Mouse (Mus musculus) urinary bladder, adult 2 months (tissue): ENCODE data around the gene Slit3. TPM values are rescaled to one million over a fixed set of nuclear protein-coding genes. Genes with fewer than 3 reads are reported as not detected.

Experiments
- DNase-seq: peaks from one replicate; pipeline ENCODE4 v3.0.0; 2022; ENCODE audit warnings: low spot score
- polyA plus RNA-seq: library from polyadenylated mRNA; depleted of rRNA; stranded (reverse); fragments of >200 nt; gene quantifications from 2 replicates; pipeline ENCODE4 v1.2.3, GENCODE M21; 2012

The Slit3 gene
- polyA plus RNA-seq, 1 experiment = 36.3 TPM

DNA sequence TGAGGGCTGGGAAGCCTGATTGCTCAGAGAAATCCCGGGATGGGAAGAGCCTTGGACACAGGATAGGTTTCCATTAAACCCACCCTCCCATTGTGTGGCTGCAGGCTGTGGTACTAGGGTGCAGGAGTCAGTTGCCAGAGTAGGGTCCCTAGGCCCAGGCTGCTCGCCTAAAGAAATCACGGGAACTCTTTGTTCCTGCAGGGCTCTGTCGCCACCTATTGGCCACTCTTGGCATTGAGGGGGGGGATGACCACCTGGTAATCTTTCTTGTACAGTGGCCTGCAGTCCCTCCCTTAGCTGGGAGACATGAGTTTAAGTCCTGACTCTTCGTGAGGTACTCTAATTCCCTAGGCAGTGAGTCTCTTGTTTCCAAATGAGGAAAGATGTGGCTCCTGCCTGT, 572.1 kb downstream of the Slit3 start:
- DNase-seq = peak; percentile 39

DNA sequence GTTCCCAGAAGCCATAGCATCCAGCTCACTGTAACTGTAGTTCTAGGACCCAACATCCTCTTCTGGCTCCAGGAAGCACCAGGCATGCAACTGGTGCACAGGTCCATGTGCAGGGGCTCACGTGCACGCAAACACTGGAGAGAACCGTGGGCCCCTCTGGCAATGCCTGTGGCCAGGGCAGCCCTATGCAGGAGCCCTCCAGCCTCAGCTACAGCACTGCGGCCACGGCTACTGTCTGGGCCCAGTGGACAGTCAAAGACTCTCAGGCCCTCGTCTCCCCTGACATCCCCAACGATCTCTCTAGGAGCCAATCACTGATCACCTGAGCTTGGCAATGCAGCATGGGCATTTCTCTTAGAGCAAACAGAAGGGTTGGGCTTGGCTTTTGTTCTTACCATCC, 572.6 kb downstream of the Slit3 start:
- no peak for DNase-seq

DNA sequence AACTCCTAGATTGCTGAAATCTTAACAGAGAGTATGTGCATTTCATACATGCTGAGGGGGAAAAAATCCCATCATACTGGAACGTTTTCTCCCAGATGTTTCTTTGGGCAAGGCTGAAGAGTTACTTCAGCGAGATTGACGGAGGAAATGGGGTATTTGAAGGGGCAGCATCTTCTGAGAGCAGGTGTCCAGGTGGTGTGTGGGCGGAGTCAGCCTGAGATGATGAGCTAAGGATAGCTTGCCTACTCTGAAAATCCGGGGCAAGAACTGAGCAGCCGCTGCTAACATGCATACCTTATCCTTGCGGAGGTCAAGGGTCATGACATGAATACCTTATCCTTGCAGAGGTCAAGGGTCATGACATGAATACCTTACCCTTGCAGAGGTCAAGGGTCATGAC, 576.5 kb downstream of the Slit3 start:
- DNase-seq = no peak

DNA sequence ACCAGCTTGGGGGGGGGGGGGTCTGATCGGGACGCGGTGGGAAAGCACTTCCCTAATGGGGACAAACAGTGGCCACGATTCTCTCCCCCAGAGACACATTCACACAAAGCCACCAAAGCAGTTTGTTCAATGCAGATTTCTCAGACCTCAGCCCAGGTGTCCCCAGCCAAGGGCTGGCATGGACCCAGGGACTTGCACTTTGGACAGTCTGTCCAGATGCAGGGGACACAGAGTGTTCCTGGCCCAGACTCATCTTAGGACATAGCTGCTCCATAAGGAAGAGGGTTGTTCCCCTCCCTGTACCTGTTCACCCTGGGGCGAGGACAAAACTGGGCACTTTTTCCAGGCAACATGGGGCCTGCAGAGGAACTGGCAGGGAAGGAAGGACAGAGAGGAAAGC, 577.9 kb downstream of the Slit3 start:
- DNase-seq = no peak

DNA sequence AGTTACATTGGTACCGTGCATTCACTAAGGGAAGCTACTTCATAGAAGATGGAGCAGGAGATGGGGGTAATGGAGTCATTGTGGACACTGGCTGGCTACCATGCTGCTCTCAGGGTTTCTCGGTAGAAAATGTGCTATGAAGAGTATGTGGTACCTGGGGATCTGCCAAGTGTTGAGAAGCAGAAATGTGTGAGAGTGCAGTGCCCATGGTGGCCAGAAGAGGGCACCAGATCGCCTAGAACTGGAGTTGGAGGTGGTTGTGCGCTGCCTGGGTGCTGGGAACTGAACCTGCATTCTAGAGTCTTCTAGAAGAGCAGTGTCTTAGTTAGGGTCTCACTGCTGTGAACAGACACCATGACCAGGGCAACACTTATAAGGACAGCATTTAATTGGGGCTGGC, 582.4 kb downstream of the Slit3 start:
- no peak for DNase-seq

DNA sequence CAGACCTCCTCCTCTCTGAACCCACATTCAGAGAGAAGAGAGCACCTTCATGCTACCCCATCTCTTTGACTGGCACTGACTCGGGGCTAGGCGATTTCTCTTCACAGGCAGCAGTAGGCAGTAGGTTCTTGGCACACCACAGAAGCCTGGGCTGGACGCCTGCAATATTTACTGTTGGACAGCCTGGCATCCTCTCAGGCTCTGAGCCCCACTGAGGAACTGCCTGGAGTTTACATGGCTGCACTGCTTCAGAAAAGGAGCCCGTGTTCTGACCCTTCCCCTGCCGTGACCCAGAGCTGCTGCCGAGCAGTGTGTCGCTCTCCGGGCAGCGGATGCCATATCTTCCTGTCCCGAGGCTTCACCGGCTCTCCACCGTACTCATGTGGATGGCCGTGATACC, 583.4 kb downstream of the Slit3 start:
- DNase-seq = no peak

DNA sequence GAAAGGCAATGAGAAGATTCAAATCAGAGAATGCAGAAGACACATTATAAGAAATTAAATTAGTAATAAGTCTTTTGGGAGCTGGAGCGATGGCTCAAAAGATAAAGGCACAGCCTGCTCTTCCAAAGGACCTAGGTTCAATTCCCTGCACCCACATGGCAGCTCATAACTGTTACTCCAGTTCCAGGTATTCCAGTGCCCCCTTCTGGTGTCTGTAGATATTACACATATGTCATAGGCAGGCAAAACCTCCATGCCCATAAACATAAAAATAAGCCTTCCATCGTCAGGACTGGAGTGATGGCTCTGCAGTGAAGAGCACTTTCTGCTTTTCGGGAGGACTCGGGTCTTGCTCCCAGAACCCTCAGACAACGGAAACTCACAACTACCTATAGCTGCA, 583.9 kb downstream of the Slit3 start:
- DNase-seq = no peak

DNA sequence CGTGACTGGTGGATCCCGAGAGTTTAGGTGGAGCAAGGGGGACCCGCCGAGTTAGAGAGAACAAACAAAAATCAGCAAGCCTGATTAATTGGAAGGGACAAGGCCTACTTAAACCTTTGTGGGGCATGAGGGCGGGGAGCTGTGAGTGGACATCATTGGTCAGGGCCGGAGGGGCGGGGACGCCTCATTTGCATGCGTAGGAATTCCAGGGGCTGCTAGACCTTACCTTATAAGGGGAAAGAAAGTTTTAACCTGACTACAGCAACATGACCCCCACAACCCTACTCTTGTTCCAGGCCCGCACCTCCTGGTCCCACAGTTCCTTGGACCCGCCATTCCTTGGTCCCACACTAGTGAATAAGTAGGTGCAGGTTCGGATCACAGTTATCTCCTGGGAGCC, 586.4 kb downstream of the Slit3 start:
- no peak for DNase-seq

DNA sequence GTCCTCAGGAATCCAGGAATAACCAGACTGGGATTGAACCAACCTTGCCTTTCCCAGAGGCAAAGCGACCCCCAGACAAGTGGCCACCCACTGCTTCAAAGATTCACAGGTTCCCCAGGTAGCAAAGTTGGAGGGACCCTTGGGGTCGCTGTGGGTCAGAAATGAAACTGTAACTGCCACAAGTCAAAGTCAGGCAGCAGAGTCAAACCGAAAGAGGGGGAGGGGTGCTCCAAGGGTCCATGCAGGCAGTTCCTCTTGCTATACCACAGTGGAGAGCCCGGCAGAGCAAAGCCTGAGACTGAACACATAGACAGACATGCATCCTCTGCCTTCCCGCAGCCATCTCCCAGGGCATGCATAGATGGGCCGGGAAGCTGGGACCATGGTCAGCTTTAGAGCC, 590.3 kb downstream of the Slit3 start:
- no peak for DNase-seq

DNA sequence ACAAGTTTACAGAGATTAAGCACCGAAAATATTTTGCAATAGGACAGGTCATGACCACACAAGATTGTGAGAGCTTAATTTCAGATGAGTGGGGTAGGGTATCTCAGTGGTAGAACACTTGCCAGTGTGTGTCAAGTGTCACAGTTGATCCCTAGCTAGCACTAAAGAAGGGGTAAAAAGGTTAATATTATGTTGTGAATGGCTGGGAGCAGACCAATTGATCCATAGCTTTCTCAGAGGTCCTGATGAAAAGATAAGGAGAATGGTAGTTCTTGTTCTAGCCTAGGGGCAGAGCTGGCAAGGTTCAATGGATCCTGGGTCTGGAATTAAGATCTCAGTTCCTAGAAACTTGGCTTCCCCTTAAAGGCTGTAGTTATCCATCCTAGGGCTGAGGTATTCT, 597.9 kb downstream of the Slit3 start:
- DNase-seq = no peak

DNA sequence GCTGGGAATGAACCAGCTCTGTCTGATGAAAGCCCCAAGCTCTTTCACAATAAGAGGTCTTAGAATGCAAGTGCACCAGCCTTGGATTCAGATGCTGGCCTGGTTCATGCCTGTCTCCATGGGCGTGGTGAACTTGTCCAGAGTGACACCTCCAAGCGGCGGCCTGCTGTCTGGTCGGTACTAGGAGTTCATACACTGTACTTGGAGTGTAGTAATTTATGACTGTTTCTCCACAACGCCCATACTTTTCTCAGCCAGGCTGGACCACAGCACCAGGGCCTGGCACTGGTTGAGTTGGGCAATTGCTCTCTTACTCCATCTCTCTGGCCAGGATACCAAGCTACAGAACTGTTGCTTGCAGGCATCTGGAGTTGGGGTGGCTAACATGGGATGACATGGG, 602.9 kb downstream of the Slit3 start:
- DNase-seq = no peak

DNA sequence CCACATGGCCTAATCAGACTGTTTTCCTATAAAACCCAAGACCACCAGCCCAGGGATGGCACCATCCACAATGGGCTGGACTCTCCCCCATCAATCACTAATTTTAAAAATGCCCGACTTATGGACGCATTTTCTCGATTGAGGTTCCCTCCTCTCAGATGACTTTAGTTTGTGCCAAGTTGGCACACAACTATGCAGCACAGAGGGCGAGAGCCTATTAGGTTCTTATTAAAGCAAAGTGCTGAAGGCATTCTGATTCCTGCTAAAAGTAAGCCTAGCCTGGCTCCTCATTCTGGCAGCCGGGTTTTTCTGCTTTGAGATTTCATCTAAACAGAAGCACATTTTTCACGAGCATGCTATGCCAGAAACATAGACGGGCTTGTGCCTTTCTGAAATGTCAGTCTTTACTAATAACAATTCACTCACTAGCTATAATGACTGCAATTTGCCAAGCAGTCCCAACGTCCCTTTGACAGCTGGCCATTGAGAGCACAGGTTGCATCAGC, 605.4 kb downstream of the Slit3 start:
- no peak for DNase-seq

DNA sequence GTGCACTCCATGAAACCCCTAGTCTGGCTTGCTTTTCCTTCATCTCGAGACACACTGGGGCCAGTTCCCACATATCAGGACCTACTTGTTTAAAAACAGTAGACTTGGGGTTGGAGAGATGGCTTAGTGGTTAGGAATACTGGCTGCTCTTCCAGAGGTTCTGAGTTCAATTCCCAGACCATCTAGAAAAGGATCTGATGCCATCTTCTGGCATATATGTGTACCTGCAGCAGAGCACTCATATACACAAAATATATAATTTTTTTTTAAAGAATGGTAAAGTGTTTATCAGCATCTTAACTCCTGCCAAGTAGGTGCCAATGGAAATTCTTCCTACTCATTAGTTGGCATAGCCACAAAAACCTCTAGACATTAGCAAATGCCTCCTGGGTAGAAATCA, 607.2 kb downstream of the Slit3 start:
- DNase-seq = no peak

DNA sequence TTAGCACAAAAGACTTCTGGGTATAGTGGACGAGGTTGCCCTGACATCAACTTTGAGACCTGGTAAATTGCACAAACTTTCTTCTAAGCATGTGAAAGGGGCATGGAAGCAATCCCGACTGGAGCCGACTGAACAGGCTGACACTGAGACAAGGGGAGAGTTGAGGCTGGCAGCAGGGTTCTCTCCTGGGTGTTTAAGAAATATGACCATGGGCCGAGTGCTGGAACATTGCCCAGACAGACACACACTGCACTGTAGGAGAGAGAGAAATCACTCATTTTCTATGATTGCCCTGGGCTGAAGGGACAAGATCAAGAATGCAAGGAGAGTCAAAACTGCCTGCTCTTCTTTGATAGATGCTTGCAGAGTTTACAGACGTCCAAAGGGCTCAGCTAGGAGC, 608.2 kb downstream of the Slit3 start:
- DNase-seq = no peak

DNA sequence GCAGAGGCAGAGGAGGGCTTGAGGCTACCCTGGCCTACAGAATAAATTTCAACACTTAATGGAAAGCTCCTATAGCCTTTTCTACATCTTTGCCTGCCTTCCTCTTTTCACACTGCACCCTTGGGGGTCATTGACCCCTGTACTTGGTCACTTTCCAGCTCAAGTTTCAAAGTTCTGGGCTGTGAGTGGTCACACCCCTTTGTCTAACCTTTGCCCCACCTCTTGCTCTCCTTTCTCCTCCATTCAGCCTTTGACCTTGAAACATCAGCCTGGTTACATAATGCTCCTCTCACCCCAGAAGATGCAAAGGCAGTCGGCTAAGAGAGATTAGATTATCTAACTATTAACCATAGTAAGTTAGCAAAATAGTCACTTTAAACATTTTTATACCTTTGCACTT, 611.3 kb downstream of the Slit3 start:
- DNase-seq = no peak

DNA sequence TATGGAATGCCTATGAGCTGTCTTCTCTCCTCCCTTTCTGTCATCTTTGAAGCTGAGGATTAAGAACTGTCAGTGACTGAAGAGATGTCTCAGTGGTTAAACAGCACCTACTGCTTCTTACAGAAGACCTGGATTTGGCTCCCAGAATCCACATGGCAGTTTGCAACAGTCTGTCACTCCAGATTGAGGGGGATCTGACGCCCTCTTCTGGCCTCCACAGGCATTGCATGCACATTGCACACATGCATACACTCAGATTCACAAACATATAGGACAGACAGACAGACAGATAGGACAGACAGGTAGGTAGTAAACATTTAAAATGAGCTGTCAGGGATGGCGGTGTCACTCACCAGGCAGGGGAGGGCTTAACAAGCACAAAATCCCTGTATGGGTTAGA, 615.8 kb downstream of the Slit3 start:
- DNase-seq = no peak

DNA sequence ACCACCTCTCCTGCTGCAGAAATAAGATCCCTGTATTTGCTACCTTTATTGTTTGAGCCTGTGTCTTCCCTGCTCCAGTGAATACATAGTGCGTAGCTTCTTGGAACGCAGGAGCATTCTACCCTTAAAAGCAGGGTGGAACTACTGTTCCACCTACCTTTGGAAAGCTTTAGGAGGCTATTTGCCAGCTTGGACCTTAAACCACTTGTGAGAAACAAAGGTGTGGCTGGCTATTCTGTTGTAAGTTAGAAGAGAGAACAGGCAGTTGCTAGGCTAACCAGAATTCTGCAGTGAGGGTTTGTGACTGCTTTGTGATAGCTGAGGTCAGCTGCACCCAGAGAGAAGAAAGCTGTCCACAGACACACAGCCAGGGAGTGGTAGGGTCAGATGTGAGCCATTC, 616.2 kb downstream of the Slit3 start:
- no peak for DNase-seq

DNA sequence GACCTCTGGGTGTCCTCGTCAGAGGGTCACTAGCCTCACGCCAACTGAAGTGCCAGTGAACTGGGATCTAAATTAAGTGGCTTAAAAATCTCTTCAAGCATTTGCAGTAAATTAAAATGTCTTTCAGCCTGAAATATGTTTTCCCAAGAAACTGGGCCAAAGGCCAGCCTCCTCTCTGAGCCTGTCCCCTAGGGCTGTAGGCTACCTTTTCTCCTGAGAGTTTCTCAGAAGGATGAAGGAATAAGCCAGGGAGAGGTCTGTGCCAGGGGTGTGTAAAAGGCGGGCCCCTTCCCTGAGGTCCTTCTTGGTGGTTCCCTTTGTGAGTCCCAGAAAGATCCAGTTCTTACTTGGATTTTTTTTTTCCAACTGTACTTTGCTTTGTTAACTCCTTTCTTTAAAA, 617.1 kb downstream of the Slit3 start:
- no peak for DNase-seq

DNA sequence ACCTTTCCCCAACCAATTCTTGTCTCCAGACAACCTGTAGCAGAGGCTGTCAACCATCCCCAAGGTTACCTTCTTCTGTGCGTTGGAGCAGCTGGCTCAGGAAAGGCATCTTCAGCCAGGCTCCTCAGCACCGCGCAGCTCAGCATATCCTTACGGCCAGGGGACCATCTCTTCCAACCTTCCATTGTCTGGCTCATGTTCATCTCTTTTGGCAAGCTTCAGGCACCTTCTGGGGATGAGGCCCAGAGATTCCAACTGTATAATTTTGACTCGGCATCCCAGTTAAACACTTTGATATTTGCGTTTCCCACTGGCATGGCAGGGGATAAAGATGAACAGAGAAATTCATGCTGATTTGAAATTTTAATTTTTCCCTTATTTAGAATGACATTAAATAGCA, 622.6 kb downstream of the Slit3 start:
- DNase-seq = no peak

DNA sequence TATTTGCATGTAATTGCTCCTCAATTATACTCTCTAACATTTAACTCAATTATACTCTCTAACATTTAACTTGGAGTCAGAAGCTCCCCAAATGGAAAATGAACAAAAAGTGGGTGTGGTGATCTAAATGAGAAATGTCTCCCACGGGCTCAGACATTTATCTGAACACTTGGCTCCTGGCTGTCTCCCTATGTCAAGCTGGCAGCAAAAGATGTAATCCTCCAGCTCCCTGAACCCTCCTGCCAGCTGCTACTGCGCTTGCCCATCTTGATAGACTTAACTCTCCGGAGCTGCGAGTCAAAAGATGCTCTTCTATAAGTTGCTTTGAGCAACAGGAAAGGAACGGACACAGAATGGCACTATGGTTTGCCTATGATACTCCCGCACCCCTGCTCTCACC, 623.5 kb downstream of the Slit3 start:
- DNase-seq = no peak

DNA sequence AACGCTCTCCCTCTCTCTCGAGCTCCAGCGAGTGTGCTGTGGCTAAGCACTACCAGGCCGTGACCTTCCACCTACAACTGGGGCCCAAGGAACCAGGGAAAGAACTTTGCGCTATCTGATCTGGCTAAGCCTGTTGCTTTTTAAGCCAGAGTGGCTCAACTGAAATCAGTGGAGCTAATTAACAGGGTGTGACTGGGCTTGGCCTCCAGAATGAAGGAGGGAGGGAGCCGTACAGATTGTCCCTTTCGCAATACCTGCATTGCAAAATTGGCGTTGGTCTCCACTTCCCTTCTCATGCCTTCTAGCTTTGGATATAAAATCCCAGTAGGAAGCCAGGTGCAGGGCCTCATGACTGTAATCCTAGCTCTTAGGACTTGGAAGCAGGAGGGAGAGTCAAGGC, 629.6 kb downstream of the Slit3 start:
- peak; percentile 38 for DNase-seq

DNA sequence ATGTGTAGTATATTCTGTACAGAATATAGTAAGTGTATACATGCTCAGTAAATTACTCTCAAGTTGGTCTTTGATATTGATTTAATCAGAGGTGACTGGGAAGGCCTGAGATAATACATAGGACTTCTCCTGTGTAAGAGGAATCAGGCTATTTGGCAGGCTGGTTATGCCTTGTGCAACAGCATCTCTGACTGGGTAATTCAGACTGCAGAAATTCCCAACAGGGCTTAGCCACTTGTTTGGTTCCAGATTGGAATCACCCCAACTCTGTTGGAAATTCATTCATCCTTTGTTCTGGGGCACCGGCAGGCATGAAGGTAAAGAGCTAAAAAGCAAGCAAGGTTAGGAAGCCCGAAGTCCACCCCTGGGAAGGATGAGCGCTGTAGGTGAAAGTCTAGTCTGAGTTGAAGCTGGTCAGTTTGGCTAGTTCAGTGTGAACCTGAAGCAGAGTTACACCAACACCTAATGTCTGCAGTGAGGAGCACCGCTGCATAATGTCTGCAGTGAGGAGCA, 633.9 kb downstream of the Slit3 start:
- no peak for DNase-seq

DNA sequence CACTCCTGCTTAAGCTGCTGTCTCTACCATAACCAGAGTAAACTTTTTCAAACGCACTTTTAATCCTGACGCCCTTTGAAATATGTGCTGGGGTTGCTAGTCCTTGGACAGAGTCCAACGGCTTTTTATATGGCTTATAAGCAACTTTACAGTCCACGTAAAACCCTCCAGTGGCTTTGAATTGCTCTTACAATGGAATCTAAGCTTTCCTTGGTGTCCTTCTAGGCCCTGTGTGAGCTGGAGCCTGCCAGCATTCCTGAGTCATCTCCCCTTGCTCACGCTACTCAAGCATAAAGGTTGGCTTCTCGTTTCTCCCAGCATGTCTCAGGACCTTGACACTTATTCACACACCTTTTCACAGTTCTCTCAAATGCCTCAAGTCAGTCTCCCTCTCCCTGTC, 634.5 kb downstream of the Slit3 start:
- DNase-seq = no peak

DNA sequence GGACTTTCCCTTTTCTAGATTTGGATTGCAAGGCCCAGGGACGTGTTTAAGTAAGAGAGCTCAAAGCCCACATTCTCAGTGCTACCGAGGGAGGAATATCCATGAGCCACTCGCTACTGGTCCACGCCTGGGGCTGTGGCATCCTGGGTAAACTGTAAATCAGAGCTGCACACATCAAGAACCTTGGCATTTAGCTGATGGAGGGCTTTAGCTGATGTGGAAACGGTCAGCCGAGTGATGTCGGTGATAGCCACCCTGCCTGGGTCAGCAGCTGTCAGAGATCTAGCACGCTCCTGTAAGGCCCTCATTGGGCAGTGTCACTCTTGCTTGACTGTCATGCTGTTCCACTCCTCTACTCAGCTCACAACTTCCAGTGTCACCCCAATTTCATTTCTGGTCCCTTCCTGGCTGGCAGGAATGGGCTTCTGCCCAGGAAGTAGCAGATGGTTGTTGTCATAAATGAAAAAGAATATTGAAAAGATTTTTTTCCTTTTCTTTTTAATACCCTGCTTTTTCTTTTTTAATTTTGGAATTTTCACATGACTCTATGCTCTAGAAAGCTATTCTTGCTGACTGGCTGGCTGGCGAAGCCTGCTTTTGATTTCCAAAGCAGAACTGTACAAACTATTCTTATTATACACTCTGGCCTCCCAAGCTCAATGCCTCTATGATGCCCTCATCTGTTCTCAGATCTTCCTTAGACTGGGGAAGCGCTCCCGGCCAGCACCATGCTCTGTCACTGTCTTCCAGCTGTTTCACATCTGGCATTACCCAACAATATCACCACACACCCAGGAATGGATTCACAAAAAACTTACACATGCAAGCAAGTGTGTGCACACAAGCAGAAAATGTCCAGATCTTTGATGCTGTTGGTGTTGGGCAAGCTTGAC, 635.6 kb downstream of the Slit3 start:
- DNase-seq = no peak
